Mouse (Mus musculus): ENCODE data around the gene Gcsh.

The Gcsh gene

DNA sequence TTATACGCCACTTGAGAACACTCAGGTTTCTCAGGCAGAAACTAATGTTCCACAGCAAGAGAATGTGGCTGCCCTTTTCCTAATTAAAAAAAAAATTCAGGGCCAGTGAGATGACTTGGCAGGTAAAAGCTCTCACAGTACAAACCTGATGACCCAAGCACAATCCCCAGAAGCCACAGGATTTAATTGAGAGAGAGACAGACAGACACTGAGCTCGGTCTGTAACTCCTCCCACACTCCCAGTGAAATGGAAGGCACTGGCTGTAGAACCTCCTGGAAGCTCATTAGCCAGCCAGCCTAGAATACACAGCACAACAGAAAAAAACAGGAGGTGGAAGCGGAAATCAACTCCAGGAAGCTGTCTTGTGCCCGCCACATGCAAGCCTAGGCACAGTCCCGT is 17.7 kb downstream of the Gcsh start:
- DNase-seq, result no peak

DNA sequence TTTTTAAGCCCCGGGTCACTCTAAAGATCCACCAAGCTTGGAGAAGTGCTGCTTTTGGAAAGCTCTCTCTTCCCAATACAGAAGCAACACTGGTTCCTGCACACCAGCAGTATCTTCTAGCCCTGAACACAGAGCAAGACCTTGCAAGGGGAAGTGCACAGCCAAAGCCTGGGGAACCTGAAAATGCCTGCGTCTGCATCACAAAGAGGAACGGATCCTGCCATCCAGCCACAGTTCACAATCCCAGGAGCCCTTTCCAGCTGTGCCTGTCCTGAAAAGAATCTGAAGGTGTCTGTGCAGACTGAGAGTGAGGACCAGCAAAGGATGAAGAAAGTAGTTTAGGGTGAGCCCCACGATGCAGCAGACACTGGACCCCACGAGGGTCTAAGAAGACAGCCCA is 18.3 kb downstream of the Gcsh start:
- peak; percentile 93 for DNase-seq

DNA sequence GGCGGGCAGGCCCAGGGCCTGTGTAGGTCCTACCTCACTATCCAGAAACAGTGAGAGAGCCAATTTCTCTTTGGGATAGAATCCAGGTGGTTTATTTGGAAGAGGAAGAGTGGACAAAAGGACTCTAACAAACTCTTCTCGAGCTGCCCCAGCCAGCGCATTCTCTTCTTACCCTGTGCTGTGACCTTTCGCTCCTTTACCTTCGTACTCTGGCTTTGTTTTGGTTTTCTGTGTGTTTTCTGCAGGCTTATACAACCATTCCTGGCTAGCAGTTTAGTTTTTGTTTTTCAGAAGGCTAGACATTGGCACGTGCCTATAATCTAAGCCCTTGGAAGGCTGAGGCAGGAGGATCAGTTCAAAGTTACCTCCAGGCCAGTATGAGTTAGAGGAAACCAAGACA is 23.8 kb downstream of the Gcsh start:
- DNase-seq, result no peak

DNA sequence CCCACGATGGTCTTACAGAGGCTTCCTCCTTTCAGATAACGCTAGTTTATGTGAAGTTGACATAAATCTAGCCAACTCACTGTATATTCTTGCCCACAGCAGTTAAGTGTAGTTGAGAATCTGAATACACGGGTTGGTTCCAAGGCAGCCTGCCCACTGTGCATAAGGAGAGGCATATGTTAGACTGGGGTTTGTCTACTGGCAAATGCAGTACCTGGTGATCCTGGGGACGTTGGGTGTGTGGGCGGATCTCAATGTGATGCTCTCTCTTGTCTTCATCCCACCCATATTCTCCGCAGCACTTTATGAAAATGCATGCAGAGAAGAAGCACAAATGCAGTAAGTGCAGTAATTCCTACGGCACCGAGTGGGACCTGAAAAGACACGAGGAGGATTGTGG is 38.9 kb downstream of the Gcsh start:
- no peak for DNase-seq

DNA sequence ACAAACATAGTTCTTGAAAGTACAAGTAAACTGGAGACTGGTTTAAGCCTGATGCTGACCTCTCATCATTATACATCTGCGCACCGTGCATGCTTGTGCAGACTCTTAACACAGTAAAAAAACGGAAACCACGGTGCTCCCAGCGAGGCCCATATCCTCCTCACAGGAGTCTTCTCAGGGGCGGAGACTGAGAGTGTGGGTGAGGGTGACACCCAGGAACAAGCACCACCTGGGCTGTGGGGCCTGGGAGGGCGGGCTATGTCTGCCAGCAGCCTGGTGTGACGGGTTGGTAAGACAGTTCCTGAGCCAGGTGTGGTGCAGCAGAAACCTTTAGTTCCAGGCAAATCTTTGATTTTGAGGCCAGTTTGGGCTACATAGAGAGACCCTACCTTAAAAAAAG is 40.9 kb downstream of the Gcsh start:
- no peak for DNase-seq

DNA sequence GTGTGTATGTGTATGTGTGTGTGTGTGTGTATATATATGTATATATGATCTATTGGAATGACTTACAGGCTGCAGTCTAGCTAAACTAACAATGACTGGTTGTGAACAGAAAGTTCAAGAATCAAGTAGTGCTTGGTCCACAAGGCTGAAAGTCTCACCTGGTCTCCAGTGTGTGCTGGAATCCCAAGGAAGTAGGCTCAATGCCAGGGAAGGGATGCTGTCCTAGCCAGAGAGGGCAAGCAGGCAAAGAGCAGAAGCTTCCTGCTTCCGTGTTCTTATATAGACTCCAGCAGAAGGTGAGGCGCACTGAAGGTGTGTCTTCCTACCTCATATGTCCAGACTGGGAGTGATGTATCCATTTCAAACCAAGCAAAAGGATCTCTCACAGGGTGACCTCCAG is 41.6 kb downstream of the Gcsh start:
- DNase-seq, result no peak

DNA sequence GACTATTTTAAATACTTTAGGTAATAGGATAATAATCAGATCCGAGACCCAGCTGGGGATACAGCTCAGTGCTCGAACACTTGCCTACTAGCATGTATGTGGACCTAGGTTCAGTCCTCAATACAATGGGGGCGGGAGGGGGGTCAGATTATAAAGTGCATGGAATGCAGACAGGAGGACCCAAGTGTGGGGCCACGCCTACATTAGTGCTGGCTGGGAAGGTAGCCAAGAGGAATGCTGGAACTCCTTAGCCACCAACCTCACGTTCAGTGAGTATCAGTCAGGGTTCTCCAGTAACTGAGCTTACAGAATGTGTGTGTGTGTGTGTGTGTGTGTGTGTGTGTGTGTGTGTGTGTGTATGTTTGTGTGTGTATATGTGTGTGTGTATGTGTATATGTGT is 42.0 kb downstream of the Gcsh start:
- no peak for DNase-seq

DNA sequence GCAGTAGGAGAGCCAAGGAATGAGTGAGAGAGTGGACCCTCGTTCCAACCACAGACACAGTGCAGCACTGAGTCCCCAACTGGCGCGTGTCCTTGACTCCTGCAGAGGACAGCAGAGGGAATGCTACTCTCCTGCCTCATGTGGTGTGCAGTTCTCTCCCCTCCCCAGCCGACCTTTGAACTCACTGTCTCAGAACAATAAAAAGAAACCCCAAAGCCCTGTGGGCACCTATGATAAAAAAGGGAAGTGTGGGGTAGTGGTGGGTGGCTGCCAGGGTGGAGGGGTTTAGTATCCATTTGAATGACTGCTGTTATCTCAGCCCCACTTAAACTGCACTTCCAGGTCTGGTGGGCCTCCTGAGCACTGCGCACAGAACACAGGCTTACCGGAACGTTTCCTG is 45.7 kb downstream of the Gcsh start:
- DNase-seq, result peak; percentile 90

DNA sequence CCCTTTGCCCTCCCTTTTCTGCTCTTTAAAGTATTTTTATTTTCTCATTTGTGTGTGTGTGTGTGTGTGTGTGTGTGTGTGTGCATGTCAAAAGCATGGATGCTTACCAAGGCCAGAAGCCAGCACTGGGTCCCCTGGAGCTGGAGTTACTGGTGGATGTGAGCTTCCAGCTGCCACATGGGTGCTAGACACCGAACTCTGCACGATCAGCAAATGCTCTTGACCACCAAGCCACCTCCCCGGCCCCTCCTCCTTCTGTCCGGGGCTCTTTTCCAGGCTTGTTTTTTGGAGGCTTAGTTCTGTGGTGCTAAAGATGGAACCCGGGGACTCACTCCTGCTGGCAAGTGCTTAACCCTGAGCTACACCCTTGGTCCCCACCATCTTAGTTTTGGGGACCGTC is 46.5 kb downstream of the Gcsh start:
- peak; percentile 96 for DNase-seq

DNA sequence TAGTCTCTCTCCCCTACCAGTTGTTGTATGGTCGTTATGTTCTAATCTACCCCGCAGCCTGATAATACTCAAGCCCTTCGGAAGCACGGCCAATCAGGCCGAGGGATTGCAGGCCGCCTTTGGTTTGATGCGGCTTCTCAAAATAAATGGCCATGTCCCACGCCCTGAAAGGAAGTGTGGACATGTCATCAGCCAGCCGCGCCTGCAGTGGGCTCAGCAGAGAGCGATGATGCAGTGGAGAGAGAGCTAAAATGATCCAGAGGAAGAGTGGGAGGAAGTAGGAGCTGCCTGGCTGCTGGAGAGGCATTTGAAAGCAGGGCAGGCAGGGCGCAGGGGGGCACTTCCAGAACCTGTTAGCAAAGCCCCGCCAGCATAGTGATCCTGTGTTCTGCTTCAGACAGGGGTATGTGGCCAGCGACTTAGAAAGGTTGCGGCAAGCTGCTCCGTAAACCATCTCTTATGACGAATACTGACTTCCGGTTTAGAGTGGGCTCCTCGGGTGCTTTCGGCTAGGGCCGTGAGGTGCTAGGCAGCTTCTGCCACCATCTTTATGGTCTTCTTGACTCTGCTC is 47.0 kb downstream of the Gcsh start:
- DNase-seq, result peak; percentile 98

DNA sequence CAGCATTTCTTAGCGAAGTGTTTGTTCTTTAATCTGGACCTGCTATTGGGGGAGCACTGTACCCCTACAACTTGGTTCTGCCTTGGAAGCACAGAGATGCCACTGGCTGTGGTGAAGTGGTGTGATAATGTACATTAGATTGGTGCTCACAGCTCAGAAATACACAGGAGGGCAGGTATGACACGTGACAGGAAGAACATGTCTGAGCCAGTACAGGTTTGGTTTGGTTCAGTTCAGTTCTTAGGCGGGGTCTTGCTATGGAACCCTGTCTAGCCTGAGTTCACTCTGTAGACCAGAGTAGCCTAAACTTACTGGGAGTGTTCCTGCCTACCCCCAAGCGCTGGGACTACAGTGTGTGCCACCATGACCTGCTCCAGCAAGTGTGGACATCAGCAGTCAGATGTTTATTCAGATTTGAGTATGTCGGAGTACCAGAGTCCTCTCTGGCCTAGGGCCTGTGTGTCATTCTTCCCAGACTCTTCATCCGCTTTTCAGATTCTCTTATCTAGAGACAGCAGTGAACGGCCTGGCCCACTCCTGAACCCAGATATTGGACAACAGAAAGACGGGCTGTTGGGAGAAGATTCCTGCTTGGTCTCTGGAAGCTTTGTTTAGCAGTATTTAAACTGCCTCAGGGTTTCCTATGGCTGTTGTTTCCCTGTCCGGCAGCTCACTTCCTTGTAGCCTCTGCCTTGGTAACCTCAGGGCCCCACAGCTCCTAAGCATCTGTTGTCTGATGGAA is 48.0 kb downstream of the Gcsh start:
- no peak for DNase-seq

DNA sequence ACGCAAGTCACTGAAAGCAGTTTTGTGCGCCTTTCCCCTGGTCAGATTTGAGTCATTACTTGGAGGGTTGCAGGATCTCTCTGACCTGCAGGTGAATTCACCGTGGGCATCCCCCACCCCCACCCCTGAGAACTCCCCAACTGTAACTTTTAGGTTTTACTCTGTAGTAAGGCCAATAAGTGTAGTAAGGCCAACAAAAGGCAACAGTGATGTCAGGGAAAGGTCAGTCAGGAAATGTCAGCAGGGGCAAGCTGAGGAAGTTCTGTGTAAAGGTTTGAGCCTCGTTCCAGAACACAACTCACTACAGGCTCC is 49.0 kb downstream of the Gcsh start:
- DNase-seq, result no peak

DNA sequence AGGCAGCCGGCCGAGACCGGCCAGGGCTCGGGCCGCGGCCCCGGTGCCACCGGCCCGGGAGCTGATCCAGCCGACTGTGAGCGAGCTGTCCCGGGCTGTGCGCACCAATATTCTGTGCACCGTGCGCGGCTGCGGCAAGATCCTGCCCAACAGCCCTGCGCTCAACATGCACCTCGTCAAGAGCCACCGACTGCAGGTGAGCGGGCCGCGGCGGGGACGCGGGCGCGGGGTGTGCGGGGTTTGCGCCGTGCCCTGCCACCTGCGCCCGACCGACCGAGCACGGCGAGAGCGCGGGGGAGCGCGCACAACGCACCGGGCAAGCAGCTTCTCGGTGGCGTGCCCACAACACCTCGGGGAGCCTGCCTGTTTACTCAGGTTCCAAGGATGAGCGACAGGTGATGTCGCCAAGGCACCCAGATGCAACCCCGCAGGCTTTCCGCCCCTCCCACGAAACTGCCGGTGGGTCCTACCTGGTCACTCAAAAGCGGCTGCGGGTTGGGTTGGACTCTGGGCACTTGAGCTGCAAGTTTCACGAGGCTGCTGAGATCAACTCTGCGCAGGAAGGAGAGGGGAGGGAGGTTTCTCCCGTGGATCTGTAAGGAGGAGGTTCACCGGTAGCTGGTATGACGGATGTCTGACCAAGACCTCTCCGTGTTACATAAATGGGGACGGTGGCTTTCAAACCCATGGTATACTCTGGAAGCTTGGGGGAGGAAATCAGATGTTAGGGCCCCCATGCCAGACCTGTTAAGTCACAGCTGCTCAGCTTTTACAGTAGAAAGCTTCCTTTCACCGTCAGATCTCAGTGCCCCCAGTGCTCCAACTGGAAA is 49.6 kb downstream of the Gcsh start:
- DNase-seq, result peak; percentile 93

DNA sequence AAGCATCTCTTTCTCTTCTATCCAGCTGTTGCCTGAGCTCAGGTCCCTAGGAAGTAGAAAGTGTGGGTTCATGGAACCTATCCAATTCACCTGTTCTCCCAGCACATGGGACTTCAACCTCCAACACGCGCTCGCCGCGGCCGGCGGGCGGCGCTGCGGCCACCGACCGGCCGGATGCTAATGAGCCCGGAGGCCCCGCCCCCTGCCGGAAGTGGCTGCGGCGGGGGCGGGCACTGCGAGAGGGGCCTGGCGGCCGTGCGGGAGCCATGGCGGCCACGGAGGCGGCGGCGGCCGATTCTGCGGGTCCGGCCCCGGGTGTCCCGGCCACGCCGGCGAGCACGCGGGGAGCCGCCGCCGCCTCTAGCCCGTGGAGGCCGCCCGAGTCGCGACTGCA is 50.2 kb downstream of the Gcsh start, which contains the start of gene Atmin:
Gene Atmin, plus strand, starts transcription at position 233 of the 394 bp plus-strand sequence.
- DNase-seq, result peak; percentile 99

DNA sequence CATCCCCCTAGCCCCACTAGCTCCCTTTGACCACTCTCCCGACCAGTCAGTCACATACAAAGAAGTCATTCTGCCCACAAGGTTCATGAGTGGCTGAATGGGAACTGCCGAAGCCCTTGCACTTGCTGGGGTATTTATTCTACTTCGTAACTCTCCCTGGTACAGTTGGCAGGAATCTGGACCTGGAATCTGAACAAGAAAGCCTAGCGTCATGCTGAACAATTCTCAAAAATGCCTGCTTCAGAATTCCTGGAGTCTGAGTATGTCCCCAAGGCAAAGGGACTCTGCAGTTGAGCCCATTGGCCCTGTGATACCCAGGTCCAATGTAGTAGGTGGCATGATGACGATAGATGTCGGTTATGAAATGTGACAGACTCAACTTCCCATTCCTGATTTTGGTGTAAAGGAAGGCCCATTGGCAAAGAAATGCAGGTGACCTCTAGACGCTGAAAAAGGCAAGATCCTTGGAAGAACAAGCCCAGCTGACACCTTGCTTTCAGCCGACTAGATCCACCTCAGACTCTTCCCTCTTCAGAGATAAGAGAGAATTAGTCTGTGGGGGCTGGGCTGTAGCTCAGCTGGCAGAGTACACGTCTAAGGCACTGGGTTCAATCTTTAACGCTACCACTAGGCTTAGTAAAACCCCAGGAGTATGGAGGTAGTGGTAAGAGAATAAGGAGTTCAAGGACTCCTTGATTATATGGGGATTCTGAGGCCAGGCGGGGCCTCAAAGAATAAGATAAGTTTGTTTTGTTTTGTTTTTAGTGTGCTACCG is 50.9 kb downstream of the Gcsh start:
- DNase-seq, result no peak

DNA sequence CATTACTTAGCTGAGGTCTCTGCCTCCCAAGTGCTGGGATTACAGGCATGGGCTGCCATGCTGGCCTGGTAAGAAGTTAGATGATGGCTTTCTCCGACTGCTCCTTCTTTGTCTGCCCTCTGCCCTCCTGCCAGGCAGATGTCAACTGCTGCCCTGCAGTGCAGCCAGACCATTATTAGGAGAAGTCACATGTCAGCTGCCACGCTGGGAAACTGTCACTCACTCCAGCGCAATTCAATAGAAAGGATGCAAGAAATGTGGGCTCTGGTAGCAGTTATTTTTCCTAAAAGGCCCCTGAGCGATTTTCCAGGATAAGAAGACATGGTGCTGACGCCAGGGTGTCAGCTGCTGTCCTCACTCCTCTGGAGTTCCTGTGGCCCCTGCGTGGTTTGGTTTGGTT is 57.8 kb downstream of the Gcsh start:
- DNase-seq, result no peak

DNA sequence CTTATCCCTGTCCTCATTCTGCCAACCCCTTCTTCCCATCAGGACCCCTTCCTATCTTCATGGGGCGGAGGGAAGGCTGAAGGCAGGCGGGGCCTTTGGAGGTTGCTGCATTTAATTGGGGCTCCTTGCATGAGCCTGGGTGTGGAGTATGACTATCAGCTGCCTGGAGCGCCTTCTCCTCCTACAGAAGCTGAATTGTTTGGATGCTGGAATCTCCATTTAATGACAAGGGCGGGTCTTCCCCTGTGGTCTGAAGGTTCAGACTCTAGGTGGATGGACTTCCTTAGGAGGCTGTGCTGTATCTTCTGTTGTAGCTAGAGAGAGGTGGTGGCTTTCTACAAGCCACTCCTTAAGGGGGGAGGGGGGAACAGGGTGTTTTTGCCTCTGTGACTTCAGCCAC is 58.4 kb downstream of the Gcsh start:
- DNase-seq, result no peak
